Mouse (Mus musculus) lung, adult 2 months (tissue): ENCODE measurements around the gene 1110008P14Rik.

Source experiments
- CTCF ChIP-seq: fragments of 200-500 bp; IDR thresholded peaks from 2 replicates; pipeline ENCODE4 v1.5.1; 2011; ENCODE audit warnings: mild to moderate bottlenecking, low read length, control low read depth; ENCODE audit not compliant: insufficient read depth
- POLR2A ChIP-seq: fragments of 200-500 bp; IDR thresholded peaks from 2 replicates; pipeline ENCODE4 v1.6.1; 2011; ENCODE audit warnings: low read depth, mild to moderate bottlenecking, control low read depth, low read length, borderline replicate concordance; ENCODE audit errors: extremely low read depth

DNA sequence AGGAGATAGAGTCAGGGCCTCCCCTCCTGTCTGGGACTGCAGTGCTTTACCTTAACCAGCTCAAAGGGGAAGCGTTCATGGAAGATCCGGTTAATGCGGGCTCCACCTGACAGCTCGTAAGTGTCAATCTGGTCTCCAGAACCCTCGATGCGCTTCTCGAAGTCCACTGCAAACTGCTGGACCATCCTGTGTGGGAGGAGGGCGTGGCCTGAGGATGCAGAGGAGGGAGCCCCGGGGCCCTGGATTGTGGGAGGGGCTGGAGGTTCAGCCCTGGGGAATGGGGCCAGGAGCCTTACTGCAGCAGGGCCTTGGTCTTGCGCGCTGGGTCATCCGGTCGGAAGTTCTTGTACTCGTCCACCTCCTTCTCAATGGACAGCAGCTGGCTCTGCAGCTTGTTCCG is 45.9 kb downstream of the 1110008P14Rik start:
- no peak for TF ChIP-seq CTCF
- TF ChIP-seq POLR2A, result no peak
